In the genomic region with DNA sequence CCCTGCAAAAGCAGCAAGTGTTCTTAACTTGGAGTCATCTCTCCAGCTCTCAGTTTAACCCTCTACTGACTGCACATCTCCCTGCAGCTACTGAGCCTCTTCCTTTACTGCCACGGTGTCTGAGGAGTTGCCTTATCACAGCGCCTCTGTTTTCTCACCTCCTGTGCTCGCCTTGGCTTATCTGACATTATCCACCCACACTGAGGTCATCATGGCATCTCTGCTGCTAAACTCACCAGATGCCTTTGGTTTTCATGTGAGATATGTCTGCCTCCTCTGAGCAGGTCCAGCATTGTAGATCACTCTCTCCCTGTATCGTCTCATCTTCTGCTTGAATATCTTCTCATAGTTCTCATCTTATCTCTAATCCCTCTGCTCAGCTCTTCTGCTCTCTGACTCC, we compare ENCODE assay signal across 24 mouse cellular contexts. TPM values are rescaled to one million over a fixed set of nuclear protein-coding genes. Genes with fewer than 3 reads are reported as not detected.
DNase-seq lines count a peak whose midpoint lies in the region; ATAC-seq and TF ChIP-seq lines count a peak whose summit lies in the region.
"Had no signal": no experiment of that assay in that cellular context is flagged by ENCODE, and none has a peak within 500 bp of the region (broad histone marks: within the 10 kb centered on the region; RNA-seq: fewer than 3 reads in every experiment).

No protein-coding gene starts in this region.

- no peaks in the 10 kb centered on the region for H3K27me3 ChIP-seq in liver, embryonic 12.5 days (replicated peaks)
- no peaks in the 10 kb centered on the region for H3K27me3 ChIP-seq in liver, embryonic 14.5 days (ENCODE audit: control insufficient read depth, insufficient read depth, low read length)
- H3K27me3 ChIP-seq: embryonic facial prominence, embryonic 12.5 days; forebrain, embryonic 13.5 days; forebrain, embryonic 15.5 days had no signal

- no peak overlapping the region for H3K9ac ChIP-seq in liver, embryonic 12.5 days
- H3K9ac ChIP-seq in liver, embryonic 14.5 days (replicated peaks), result no peak overlapping the region
- H3K9ac ChIP-seq: embryonic facial prominence, embryonic 12.5 days; forebrain, embryonic 13.5 days; forebrain, embryonic 15.5 days; forebrain, postnatal 0 days had no signal

- WGBS in liver, embryonic 12.5 days (ENCODE audit: insufficient replicate concordance), result 23% methylated on average over 4 of the region's 4 CpGs
- 27% methylated on average over 4 of the region's 4 CpGs for WGBS in liver, embryonic 14.5 days (ENCODE audit: insufficient replicate concordance)

- ATAC-seq in liver, embryonic 12.5 days, result peak; percentile 62
- peak; percentile 26; the same call in 1 of the 2 replicates for ATAC-seq in liver, embryonic 14.5 days (ENCODE audit: insufficient read depth)
- peak; percentile 52 for ATAC-seq in megakaryocyte-erythroid progenitor cell, adult 5-6 weeks (replicated peaks; ENCODE audit: low FRiP score, low TSS enrichment, poor library complexity, severe bottlenecking)
- ATAC-seq: forebrain, embryonic 13.5 days; forebrain, embryonic 15.5 days; forebrain, postnatal 0 days had no signal

- H3K4me3 ChIP-seq in liver, embryonic 12.5 days, result no peak overlapping the region
- H3K4me3 ChIP-seq in liver, embryonic 14.5 days (ENCODE audit: insufficient read depth in 1 of 2, low read depth in 2 of 2, low read length in 2 of 2), result no peak overlapping the region
- H3K4me3 ChIP-seq: embryonic facial prominence, embryonic 10.5 days; embryonic facial prominence, embryonic 12.5 days; forebrain, embryonic 13.5 days; forebrain, embryonic 15.5 days had no signal

- no peak for TF ChIP-seq EP300 in liver, embryonic 14.5 days (IDR thresholded peaks at IDR 0.05; ENCODE audit: low read depth)

- H3K36me3 ChIP-seq in liver, embryonic 12.5 days, result no peaks in the 10 kb centered on the region
- no peaks in the 10 kb centered on the region for H3K36me3 ChIP-seq in liver, embryonic 14.5 days (replicated peaks; ENCODE audit: control insufficient read depth, insufficient read depth, low read depth)
- H3K36me3 ChIP-seq: embryonic facial prominence, embryonic 10.5 days; embryonic facial prominence, embryonic 12.5 days; forebrain, embryonic 15.5 days had no signal

- no peak overlapping the region for H3K27ac ChIP-seq in liver, embryonic 12.5 days
- no peak overlapping the region for H3K27ac ChIP-seq in liver, embryonic 14.5 days
- H3K27ac ChIP-seq: embryonic facial prominence, embryonic 10.5 days; embryonic facial prominence, embryonic 12.5 days; forebrain, embryonic 13.5 days; forebrain, embryonic 15.5 days had no signal

- TF ChIP-seq CTCF in liver, embryonic 14.5 days (IDR thresholded peaks at IDR 0.05; ENCODE audit: low read depth), result no peak

- no peaks in the 10 kb centered on the region for H3K9me3 ChIP-seq in liver, embryonic 12.5 days (replicated peaks)
- no peaks in the 10 kb centered on the region for H3K9me3 ChIP-seq in liver, embryonic 14.5 days (ENCODE audit: control insufficient read depth, low read length)
- H3K9me3 ChIP-seq: embryonic facial prominence, embryonic 10.5 days; embryonic facial prominence, embryonic 12.5 days; forebrain, embryonic 13.5 days; forebrain, embryonic 15.5 days had no signal

- 0 out of 2 replicates have a peak, but pooled peaks cover 5% of the 10 kb centered on the region for H3K4me1 ChIP-seq in liver, embryonic 12.5 days
- no peaks in the 10 kb centered on the region for H3K4me1 ChIP-seq in liver, embryonic 14.5 days (replicated peaks; ENCODE audit: control insufficient read depth in 2 of 2, insufficient read depth in 2 of 2, low read length in 1 of 2)
- H3K4me1 ChIP-seq: embryonic facial prominence, embryonic 10.5 days; embryonic facial prominence, embryonic 12.5 days; forebrain, embryonic 13.5 days; forebrain, embryonic 15.5 days had no signal

- DNase-seq in liver (no peak), MEL-GATA-1-ER (ENCODE audit: extremely low read depth, low read depth) (peak; percentile 23)
- no peak for DNase-seq in liver, embryonic 14.5 days (ENCODE audit: low read depth in 3 of 3, low spot score in 3 of 3)
- no peak for DNase-seq in thymus, adult 18-20 months
- DNase-seq in yolk sac, embryonic 10.5 days (ENCODE audit: low spot score), result no peak
- DNase-seq in heart, adult 9 months (ENCODE audit: low spot score in 2 of 2), result no peak
- DNase-seq: adrenal gland, adult 2 months; adrenal gland, postnatal 10 days; adrenal gland, postnatal 25 days; cerebellum, adult 11 months; cerebellum, adult 18-20 months; cerebellum, adult 9-10 months; cerebellum, postnatal 10 days; cerebellum, postnatal 25 days; forebrain, postnatal 0 days had no signal

- no peak overlapping the region for H3K4me2 ChIP-seq in liver, embryonic 12.5 days
- H3K4me2 ChIP-seq in liver, embryonic 14.5 days (ENCODE audit: low read depth), result no peak overlapping the region
- H3K4me2 ChIP-seq: embryonic facial prominence, embryonic 12.5 days; forebrain, embryonic 13.5 days; forebrain, embryonic 15.5 days had no signal

RNA-seq across cellular contexts. Expression of a gene that starts 13.3 kb away (rescaled TPM):
- polyA plus RNA-seq in liver, embryonic 12.5 days (2016; fragmentation: Nextera tagmentation; extraction: Ambion mirVana), result not detected in 2 replicates
- 0.01 TPM in 1 of 2 replicates, not detected in the other for polyA plus RNA-seq in liver, embryonic 14.5 days (2012; rRNA removed)
- polyA plus RNA-seq in liver, embryonic 14.5 days (2014; fragmentation: Nextera tagmentation; extraction: Ambion mirVana), result not detected in 2 replicates
- total RNA-seq in megakaryocyte-erythroid progenitor cell, adult 5-6 weeks (2014; fragmentation: Nextera tagmentation), result not detected in 2 replicates
- total RNA-seq in megakaryocyte-erythroid progenitor cell, adult 5-6 weeks (2017), result not detected in 2 replicates
- total RNA-seq: adrenal gland, postnatal 25 days; adrenal gland, postnatal 4 days; ES-E14 had no signal
- polyA plus RNA-seq: adrenal gland, adult 2 months; embryonic facial prominence, embryonic 10.5 days; embryonic facial prominence, embryonic 12.5 days; forebrain, embryonic 11.5 days had no signal

RNA-seq across cellular contexts. Expression of a gene that starts 41.9 kb away (rescaled TPM):
- polyA plus RNA-seq in liver, embryonic 12.5 days (2016; fragmentation: Nextera tagmentation; extraction: Ambion mirVana), result 5.6 TPM in 2 replicates
- polyA plus RNA-seq in liver, embryonic 14.5 days (2012; rRNA removed), result 4.4 and 4.7 TPM in 2 replicates
- 2.8 and 3.5 TPM in 2 replicates for polyA plus RNA-seq in liver, embryonic 14.5 days (2014; fragmentation: Nextera tagmentation; extraction: Ambion mirVana)
- 6.0 and 14.6 TPM in 2 replicates for total RNA-seq in megakaryocyte-erythroid progenitor cell, adult 5-6 weeks (2014; fragmentation: Nextera tagmentation)
- 11.6 and 14.9 TPM in 2 replicates for total RNA-seq in megakaryocyte-erythroid progenitor cell, adult 5-6 weeks (2017)
